Mouse (Mus musculus) bone marrow macrophage, adult 2 months (primary cell): ENCODE measurements around the gene Ptgis. TPM values are rescaled to one million over a fixed set of nuclear protein-coding genes. Genes with fewer than 3 reads are reported as not detected.

Experiments
- H3K27ac ChIP-seq: 2 replicates; pipeline ENCODE4 v1.5.1; 2012; ENCODE audit warnings: low read depth, low read length; ENCODE audit not compliant: insufficient read depth
- H3K4me1 ChIP-seq: 2 replicates; pipeline ENCODE4 v1.6.1; 2012; ENCODE audit warnings: low read length; ENCODE audit not compliant: control insufficient read depth, insufficient read depth
- H3K4me3 ChIP-seq: 2 replicates; pipeline ENCODE4 v1.5.1; 2012; ENCODE audit warnings: mild to moderate bottlenecking, low read length, moderate library complexity; ENCODE audit not compliant: insufficient read depth
- CTCF ChIP-seq: IDR thresholded peaks from 2 replicates; pipeline ENCODE4 v1.5.1; 2012; ENCODE audit warnings: low read depth, mild to moderate bottlenecking, low read length, moderate library complexity
- POLR2A ChIP-seq: IDR thresholded peaks from 2 replicates; pipeline ENCODE4 v1.6.1; 2012; ENCODE audit warnings: mild to moderate bottlenecking, low read depth, low read length, borderline replicate concordance
- polyA plus RNA-seq: library from polyadenylated mRNA; stranded (reverse); fragments of >200 nt; gene quantifications from 2 replicates; pipeline ENCODE4 v1.2.4, GENCODE M21; 2012; ENCODE audit not compliant: missing spikeins, insufficient read depth, insufficient read length

Gene Ptgis
- polyA plus RNA-seq, 1 experiment = not detected

GRCm38 (mm10) chr2:167249591-167249990 lies 9.2 kb upstream of the Ptgis start:
- peaks cover 11% of the 10 kb centered on the region for H3K4me1 ChIP-seq
- H3K4me3 ChIP-seq = no peak overlapping the region
- TF ChIP-seq CTCF (no peak), POLR2A (no peak)

GRCm38 (mm10) chr2:167247823-167248222 lies 7.4 kb upstream of the Ptgis start:
- H3K4me1 ChIP-seq = peaks cover 3% of the 10 kb centered on the region; the same call in 1 of the 2 replicates
- H3K4me3 ChIP-seq = no peak overlapping the region
- TF ChIP-seq POLR2A (no peak), CTCF (no peak)
- no peak overlapping the region for H3K27ac ChIP-seq

More at GRCm38 (mm10) chr2:167249591-167249990, 9.2 kb upstream of the Ptgis start:
- H3K27ac ChIP-seq = no peak overlapping the region

GRCm38 (mm10) chr2:167246704-167247103 lies 6.3 kb upstream of the Ptgis start:
- Histone ChIP-seq H3K27ac (no peak overlapping the region), H3K4me1 (peaks cover 3% of the 10 kb centered on the region; the same call in 1 of the 2 replicates), H3K4me3 (no peak overlapping the region)
- TF ChIP-seq CTCF (no peak), POLR2A (no peak)

- Histone ChIP-seq H3K4me3 (no peak overlapping the region), H3K4me1 (no peaks in the 10 kb centered on the region)
- TF ChIP-seq POLR2A (no peak), CTCF (no peak)
Observed at GRCm38 (mm10) chr2:167244892-167245291, 4.5 kb upstream of the Ptgis start.

GRCm38 (mm10) chr2:167243831-167244563 lies 3.6 kb upstream of the Ptgis start:
- H3K4me3 ChIP-seq = no peak overlapping the region
- no peak overlapping the region for H3K27ac ChIP-seq
- TF ChIP-seq POLR2A (no peak), CTCF (no peak)
- no peaks in the 10 kb centered on the region for H3K4me1 ChIP-seq

More at GRCm38 (mm10) chr2:167244892-167245291, 4.5 kb upstream of the Ptgis start:
- no peak overlapping the region for H3K27ac ChIP-seq

- H3K4me1 ChIP-seq = no peaks in the 10 kb centered on the region
- no peak for TF ChIP-seq POLR2A
- no peak for TF ChIP-seq CTCF
- H3K4me3 ChIP-seq = no peak overlapping the region
- H3K27ac ChIP-seq = no peak overlapping the region
Observed at GRCm38 (mm10) chr2:167239262-167239661, 1.1 kb downstream of the Ptgis start.

GRCm38 (mm10) chr2:167237224-167237623 lies 3.2 kb downstream of the Ptgis start:
- no peaks in the 10 kb centered on the region for H3K4me1 ChIP-seq
- no peak overlapping the region for H3K27ac ChIP-seq
- H3K4me3 ChIP-seq = no peak overlapping the region
- peak; percentile 27; the same call in 1 of the 2 replicates for TF ChIP-seq CTCF
- no peak for TF ChIP-seq POLR2A

- no peak for TF ChIP-seq POLR2A
- TF ChIP-seq CTCF = no peak
Observed at GRCm38 (mm10) chr2:167236174-167236573, 4.2 kb downstream of the Ptgis start.

GRCm38 (mm10) chr2:167235338-167236018 lies 4.9 kb downstream of the Ptgis start:
- TF ChIP-seq POLR2A = no peak
- TF ChIP-seq CTCF = no peak
- Histone ChIP-seq H3K4me1 (peaks cover 3% of the 10 kb centered on the region), H3K4me3 (no peak overlapping the region), H3K27ac (no peak overlapping the region)

More at GRCm38 (mm10) chr2:167236174-167236573, 4.2 kb downstream of the Ptgis start:
- Histone ChIP-seq H3K4me3 (no peak overlapping the region), H3K4me1 (no peaks in the 10 kb centered on the region), H3K27ac (no peak overlapping the region)

- Histone ChIP-seq H3K4me1 (peaks cover 7% of the 10 kb centered on the region), H3K4me3 (no peak overlapping the region)
- TF ChIP-seq CTCF (no peak), POLR2A (no peak)
Observed at GRCm38 (mm10) chr2:167233771-167234170, 6.6 kb downstream of the Ptgis start.

More at GRCm38 (mm10) chr2:167233771-167234170, 6.6 kb downstream of the Ptgis start:
- H3K27ac ChIP-seq = no peak overlapping the region
